Mouse (Mus musculus): ENCODE data around the gene Iqub. TPM values are rescaled to one million over a fixed set of nuclear protein-coding genes. Genes with fewer than 3 reads are reported as not detected.

The Iqub gene
- polyA plus RNA-seq, 1 experiment from 2014 or later, result not detected

DNA sequence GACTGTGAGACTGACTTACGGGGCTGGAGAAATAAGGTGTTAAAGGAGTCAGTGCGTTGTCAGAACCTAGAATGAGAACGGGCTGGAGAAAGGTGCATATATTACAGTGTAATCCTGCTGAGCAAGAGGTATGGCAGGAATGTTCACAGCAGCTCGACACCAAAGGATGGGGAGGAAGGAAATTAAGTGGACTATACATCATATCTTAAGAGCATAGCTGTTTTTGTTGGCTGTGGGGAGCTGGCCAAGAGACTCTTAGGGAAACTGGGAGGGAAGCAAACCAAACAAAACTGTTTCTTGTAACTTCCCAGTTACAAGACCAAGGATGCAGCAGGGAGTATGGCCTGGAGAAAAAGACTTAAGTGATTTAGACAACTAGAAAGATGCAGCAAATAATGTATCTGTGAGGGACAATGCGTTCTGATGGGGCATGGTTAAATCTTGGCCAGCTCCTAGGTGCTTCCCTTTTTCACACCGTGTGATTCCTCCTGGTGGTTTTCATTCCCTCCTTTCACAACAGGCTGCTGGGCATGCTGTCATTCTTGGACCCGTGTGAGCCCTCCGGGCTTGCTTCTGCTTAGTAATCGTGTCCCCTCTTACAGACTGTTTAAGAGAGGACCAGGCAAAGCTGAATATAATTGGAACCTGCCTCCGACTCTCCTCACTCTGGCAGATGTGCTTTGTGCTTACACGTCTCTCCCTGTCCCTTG, 16.0 kb upstream of the Iqub start:
- no peak for ATAC-seq

DNA sequence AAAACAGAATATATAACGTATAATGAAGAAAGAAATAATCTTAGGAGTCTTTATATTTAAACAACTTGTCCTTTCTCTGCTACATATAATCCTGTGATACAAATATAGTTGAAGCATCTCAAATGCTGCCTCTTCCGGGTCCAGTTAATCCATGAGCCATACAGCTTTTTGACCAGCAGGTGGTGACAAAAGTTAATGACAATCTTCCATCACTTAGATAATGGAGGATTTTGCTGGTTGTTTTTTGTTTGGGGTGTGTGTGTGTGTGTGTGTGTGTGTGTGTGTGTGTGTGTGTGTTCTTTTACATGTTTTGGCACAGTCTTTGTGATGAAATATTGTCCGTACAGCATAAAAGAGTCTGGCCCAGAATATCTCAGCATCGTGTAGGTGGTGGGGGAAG, 15.3 kb upstream of the Iqub start:
- no peak for ATAC-seq
- H3K9ac ChIP-seq, result no peak overlapping the region
- 20% methylated on average over 4 of the region's 4 CpGs for whole genome bisulfite sequencing

More for the DNA sequence above, 16.0 kb upstream of the Iqub start:
- H3K9me3 ChIP-seq, result no peaks in the 10 kb centered on the region
- no peaks in the 10 kb centered on the region; the same call in 1 of the 2 replicates for H3K4me1 ChIP-seq (replicated peaks)
- 49% methylated on average over 11 of the region's 11 CpGs for WGBS
- no peak overlapping the region for H3K27ac ChIP-seq
- no peak overlapping the region for H3K9ac ChIP-seq
- H3K4me2 ChIP-seq (replicated peaks), result peak overlapping the region; percentile 35
- no peak overlapping the region; the same call in 1 of the 2 replicates for H3K4me3 ChIP-seq (replicated peaks)
- H3K36me3 ChIP-seq, result no peaks in the 10 kb centered on the region
- no peaks in the 10 kb centered on the region for H3K27me3 ChIP-seq (replicated peaks)

DNA sequence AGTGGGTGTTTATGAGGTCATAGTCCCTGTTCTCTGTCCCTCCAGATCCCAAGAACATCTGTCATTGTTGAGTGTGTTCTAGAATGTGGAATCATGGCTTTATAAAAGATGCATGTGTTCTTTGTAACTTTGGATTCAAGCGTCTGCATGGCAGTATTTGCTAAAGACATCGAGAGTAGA, 13.1 kb upstream of the Iqub start, which contains the start of gene Asb15:
Gene Asb15 (plus strand): TSS at position 81 of the 180 bp plus-strand sequence.
- 43% methylated on average over 2 of the region's 2 CpGs for WGBS
- H3K9me3 ChIP-seq, result no peaks in the 10 kb centered on the region
- H3K27ac ChIP-seq, result peak within 1 kb of the TSS; percentile 59
- H3K4me3 ChIP-seq (replicated peaks), result peak within 1 kb of the TSS; percentile 70
- no peaks in the 10 kb centered on the region; the same call in 1 of the 2 replicates for H3K4me1 ChIP-seq (replicated peaks)
- H3K9ac ChIP-seq, result peak within 1 kb of the TSS; percentile 74
- H3K4me2 ChIP-seq (replicated peaks), result peak within 1 kb of the TSS; percentile 68
- ATAC-seq, result no peak
- no peaks in the 10 kb centered on the region for H3K27me3 ChIP-seq (replicated peaks)
- no peaks in the 10 kb centered on the region for H3K36me3 ChIP-seq

More for the DNA sequence above, 15.3 kb upstream of the Iqub start:
- H3K4me3 ChIP-seq (replicated peaks), result no peak overlapping the region; the same call in 1 of the 2 replicates
- peak overlapping the region; percentile 35 for H3K4me2 ChIP-seq (replicated peaks)
- no peaks in the 10 kb centered on the region for H3K9me3 ChIP-seq
- H3K4me1 ChIP-seq (replicated peaks), result no peaks in the 10 kb centered on the region; the same call in 1 of the 2 replicates
- H3K27ac ChIP-seq, result no peak overlapping the region
- no peaks in the 10 kb centered on the region for H3K36me3 ChIP-seq
- no peaks in the 10 kb centered on the region for H3K27me3 ChIP-seq (replicated peaks)

DNA sequence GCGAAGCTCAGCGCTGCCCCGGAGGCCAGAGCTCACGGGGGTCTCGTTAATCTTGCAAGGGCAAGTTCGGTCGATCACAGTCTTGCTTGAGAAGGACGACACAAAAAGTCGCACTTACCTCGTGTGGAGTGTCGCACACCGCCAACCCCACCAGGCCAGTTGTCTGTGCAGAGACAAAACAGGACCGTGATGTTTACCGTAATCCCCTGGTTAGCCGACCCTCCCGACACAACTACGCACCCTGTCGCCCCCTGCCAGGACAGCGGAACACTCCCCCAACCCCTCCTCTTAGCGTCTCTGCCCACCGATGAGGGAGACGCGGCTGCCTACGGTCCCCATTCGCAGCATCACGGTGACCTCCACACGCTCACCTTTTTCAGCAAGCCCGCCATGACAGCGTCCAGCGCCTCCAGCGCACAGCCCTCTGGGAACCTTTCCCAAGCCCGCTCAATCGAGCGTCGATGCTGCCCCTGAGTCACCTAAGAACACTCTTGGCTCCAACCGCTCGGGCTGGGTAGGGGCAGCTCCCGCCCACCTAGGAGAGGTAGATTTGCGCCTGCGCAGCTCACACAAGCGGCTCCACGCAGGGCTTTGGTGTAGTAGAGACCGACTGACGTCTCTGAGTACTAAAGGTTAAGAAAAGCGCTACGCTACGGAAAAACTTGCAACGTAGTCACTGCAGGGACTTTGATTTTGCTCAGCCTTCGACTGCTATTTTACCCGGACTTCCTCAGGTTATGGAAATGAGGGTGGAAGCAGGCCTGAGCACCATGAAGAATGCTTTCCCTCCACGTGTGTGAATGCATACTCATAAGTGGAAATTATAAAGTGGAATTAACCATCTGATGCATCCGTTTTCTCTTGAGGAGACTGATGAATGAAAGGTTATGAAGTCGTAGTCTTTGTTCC, 12.5 kb upstream of the Iqub start, which contains the start of gene Ndufa5:
Gene Ndufa5 (minus strand): TSS at position 859 of the 909 bp plus-strand sequence.
- under 1% methylated on average over 53 of the region's 53 CpGs for WGBS
- peak within 1 kb of the TSS; percentile 70 for H3K4me3 ChIP-seq (replicated peaks)
- peak within 1 kb of the TSS; percentile 68 for H3K4me2 ChIP-seq (replicated peaks)
- peak within 1 kb of the TSS; percentile 74 for H3K9ac ChIP-seq
- ATAC-seq, result peak; percentile 98
- H3K36me3 ChIP-seq, result no peaks in the 10 kb centered on the region
- H3K27me3 ChIP-seq (replicated peaks), result no peaks in the 10 kb centered on the region
- no peaks in the 10 kb centered on the region; the same call in 1 of the 2 replicates for H3K4me1 ChIP-seq (replicated peaks)
- H3K27ac ChIP-seq, result peak within 1 kb of the TSS; percentile 59
- no peaks in the 10 kb centered on the region for H3K9me3 ChIP-seq

DNA sequence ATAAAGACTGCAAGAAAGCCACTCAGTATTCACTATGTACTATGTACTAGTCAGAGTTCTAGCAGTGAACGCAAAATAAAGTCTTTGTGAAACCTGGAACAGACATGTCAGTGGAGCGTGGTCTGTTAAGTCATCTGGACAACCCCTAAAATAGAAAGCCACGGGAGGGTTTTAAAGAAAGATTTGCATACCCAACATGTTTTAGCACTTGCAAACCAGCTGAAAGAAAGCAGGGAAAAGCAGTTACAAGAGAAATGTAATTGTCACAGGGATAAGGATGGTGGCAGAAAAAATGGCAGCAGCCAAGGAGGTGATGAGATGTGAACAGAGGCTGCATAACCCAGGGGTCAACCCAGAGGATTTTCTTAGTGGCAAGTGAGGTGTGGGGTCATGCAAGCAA, 10.8 kb upstream of the Iqub start:
- H3K36me3 ChIP-seq, result 0 out of 2 replicates have a peak, but pooled peaks cover 4% of the 10 kb centered on the region
- no peak overlapping the region for H3K4me2 ChIP-seq (replicated peaks)
- WGBS, result 93% methylated on average over 3 of the region's 3 CpGs
- no peak overlapping the region for H3K4me3 ChIP-seq (replicated peaks)
- no peak overlapping the region for H3K27ac ChIP-seq
- no peak overlapping the region for H3K9ac ChIP-seq
- no peaks in the 10 kb centered on the region for H3K9me3 ChIP-seq
- H3K4me1 ChIP-seq (replicated peaks), result no peaks in the 10 kb centered on the region; the same call in 1 of the 2 replicates
- no peak for ATAC-seq
- H3K27me3 ChIP-seq (replicated peaks), result no peaks in the 10 kb centered on the region

DNA sequence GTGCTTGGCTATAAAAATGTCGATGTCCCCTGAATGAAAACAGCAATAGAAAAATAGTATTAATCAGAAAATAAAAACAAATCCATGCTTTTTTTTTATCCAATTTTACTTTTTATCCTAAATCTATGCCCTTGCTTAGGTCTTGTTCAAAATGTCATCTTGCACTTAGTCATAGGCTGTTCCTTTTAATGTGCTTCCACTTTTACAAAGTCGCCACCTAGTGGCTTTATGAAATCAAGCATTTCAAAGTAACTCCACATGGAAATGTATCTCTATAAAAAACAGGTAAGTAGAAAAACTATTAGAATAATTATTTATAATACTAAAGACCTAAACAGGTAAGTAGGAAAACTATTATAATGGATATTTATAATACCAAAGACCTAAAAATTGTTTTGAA, 1.3 kb upstream of the Iqub start:
- Histone ChIP-seq H3K4me1 (replicated peaks) (0 out of 2 replicates have a peak, but pooled peaks cover 3% of the 10 kb centered on the region), H3K9ac (no peak overlapping the region), H3K36me3 (0 out of 2 replicates have a peak, but pooled peaks cover 7% of the 10 kb centered on the region), H3K4me2 (replicated peaks) (no peak overlapping the region), H3K27ac (no peak overlapping the region), H3K27me3 (replicated peaks) (no peaks in the 10 kb centered on the region), H3K4me3 (replicated peaks) (no peak overlapping the region), H3K9me3 (no peaks in the 10 kb centered on the region)
- peak; percentile 49; the same call in 1 of the 2 replicates for ATAC-seq
- 44% methylated on average over 2 of the region's 2 CpGs for WGBS

DNA sequence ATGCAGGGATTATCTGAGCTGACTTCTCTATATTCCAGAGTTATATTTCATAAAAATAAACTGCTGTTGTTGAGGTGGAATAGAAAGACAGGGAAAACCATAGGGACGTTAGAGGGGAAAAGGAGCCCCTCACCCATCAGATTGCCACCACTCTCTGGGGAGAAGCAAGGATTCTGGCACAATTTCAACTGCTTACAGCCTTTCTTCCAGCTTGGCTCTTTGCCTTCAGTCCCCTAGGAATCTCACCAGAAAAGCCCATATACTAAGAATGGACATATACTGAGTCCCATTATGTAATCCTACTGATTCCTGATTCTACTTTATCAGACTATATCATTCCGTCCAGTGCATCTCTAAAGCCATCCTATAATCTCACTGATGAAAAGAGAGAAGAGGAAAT, 10.7 kb downstream of the Iqub start:
- Histone ChIP-seq H3K9ac (no peak overlapping the region), H3K4me3 (replicated peaks) (no peak overlapping the region), H3K36me3 (no peaks in the 10 kb centered on the region), H3K27me3 (replicated peaks) (no peaks in the 10 kb centered on the region), H3K27ac (no peak overlapping the region), H3K9me3 (no peaks in the 10 kb centered on the region), H3K4me1 (replicated peaks) (no peaks in the 10 kb centered on the region), H3K4me2 (replicated peaks) (no peak overlapping the region)
- no peak for ATAC-seq
- WGBS, result 63% methylated on average over 2 of the region's 2 CpGs

DNA sequence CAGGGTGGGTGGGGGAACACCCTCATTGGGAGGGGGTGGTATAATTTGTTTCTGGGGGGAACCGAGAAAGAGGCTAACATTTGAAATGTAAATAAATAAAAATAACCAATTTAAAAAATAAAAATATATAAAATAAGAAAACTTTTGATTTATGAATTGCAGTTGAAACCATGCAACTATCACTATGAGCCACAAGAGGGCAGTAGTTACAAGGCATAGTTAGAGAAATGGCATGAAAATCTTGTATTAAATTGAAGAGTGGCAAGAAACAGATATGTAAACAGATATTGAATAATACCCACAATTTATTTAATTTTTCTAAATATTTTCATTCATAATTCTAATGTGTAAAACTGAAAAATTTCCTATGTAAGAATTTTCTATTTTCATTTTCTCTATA, 24.5 kb downstream of the Iqub start:
- WGBS, result 8% methylated on average over 1 of the region's 1 CpGs

DNA sequence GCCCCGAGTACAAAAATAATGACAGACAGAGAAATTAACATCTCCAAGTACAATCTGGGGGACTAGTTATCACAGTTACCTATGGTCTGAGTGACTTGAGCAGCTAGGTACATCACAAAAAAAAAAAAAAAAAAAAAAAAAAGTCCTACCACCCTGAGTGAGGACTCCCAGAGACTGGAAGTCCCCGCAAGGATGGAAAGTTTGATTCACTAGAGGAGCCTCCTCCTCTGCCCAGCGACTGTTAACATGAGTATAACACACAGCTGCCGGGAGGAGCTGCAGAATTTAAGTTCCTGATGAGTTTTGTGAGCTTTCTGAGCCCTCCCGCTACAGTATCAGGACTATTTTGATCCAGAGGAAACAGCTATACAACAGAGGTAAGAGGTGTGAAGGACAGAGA, 28.3 kb downstream of the Iqub start:
- no peak overlapping the region for H3K9ac ChIP-seq
- no peak for ATAC-seq
- H3K36me3 ChIP-seq, result no peaks in the 10 kb centered on the region
- no peaks in the 10 kb centered on the region for H3K27me3 ChIP-seq (replicated peaks)
- no peak overlapping the region for H3K4me3 ChIP-seq (replicated peaks)
- H3K9me3 ChIP-seq, result no peaks in the 10 kb centered on the region
- no peak overlapping the region for H3K27ac ChIP-seq
- WGBS, result 73% methylated on average over 5 of the region's 5 CpGs
- no peak overlapping the region for H3K4me2 ChIP-seq (replicated peaks)
- no peaks in the 10 kb centered on the region for H3K4me1 ChIP-seq (replicated peaks)

More for the DNA sequence above, 24.5 kb downstream of the Iqub start:
- H3K9me3 ChIP-seq, result no peaks in the 10 kb centered on the region
- no peak overlapping the region for H3K4me2 ChIP-seq (replicated peaks)
- no peaks in the 10 kb centered on the region for H3K27me3 ChIP-seq (replicated peaks)
- no peak overlapping the region for H3K9ac ChIP-seq
- no peaks in the 10 kb centered on the region for H3K4me1 ChIP-seq (replicated peaks)
- H3K4me3 ChIP-seq (replicated peaks), result no peak overlapping the region
- H3K36me3 ChIP-seq, result no peaks in the 10 kb centered on the region
- ATAC-seq, result no peak
- no peak overlapping the region for H3K27ac ChIP-seq

DNA sequence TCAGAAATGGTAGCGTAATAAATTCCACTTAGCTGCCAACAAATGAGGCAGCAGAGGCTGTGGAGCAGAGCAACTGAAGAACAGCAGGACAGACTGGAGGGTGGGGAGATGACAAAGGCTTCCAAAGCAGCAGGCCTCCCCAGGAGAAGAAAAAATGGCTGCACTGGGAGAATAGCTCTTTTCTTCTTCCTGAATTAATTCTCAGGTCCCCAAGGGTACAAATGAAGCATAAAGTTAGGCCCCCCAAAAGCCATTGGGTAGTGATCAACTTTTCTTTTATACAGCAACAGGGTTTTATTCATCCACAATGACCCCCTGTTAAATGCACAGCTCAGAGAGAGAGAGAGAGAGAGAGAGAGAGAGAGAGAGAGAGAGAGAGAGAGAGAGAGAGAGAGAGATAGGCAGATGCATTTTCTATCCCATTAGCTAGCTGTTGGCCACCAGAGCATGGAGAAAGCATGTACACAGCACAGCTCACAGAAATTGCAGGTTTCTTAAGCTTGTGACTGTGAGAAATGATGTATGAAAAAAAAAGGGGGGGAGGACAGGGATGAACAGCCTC, 44.2 kb downstream of the Iqub start:
- Histone ChIP-seq H3K9ac (no peak overlapping the region), H3K27ac (no peak overlapping the region), H3K36me3 (no peaks in the 10 kb centered on the region), H3K27me3 (replicated peaks) (no peaks in the 10 kb centered on the region), H3K9me3 (no peaks in the 10 kb centered on the region), H3K4me2 (replicated peaks) (no peak overlapping the region), H3K4me3 (replicated peaks) (no peak overlapping the region), H3K4me1 (replicated peaks) (no peaks in the 10 kb centered on the region)
- 90% methylated on average over 1 of the region's 1 CpGs for WGBS
- ATAC-seq, result no peak

DNA sequence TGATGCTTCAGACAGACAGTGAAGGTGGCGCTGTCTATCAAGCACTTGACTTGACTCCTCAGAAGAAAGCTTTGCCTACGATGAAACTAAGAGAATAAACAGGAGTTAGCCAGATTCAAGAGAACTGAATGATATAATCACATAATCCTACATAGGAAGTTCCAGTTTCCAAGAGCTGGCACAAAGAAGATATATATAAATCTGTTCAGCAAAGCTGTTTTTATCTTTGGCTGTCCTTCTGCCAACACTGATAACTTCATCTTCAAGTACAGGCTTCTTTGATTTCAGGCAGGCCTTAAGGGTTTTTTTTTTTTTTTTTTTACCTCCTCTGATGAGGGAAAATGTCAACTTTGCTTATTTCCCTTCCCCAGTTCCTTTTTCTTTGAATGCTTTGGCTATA, 44.7 kb downstream of the Iqub start:
- Histone ChIP-seq H3K36me3 (no peaks in the 10 kb centered on the region), H3K9ac (no peak overlapping the region), H3K4me1 (replicated peaks) (no peaks in the 10 kb centered on the region), H3K9me3 (no peaks in the 10 kb centered on the region), H3K4me3 (replicated peaks) (no peak overlapping the region), H3K27ac (no peak overlapping the region), H3K27me3 (replicated peaks) (no peaks in the 10 kb centered on the region), H3K4me2 (replicated peaks) (no peak overlapping the region)
- WGBS, result 77% methylated on average over 2 of the region's 2 CpGs
- ATAC-seq, result no peak

DNA sequence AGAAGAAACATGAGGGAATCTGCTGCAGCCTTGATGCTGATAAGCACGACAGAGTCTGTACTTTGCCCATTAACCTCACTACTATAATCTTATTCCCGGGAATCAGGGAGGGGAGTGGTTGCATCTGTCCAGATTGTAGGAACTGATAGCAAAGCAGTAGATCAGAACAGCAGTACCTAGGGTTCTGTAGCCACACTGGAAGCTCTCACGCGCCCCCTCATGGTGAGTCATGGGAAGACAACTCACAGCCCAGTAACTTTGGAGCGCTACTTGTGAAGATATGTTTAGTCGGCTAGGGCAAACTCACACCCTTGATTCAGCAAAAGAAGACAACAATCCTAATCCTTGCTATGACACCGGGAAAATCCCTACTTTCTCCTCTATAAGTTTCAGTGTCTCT, 58.8 kb downstream of the Iqub start:
- peak; percentile 55; the same call in 1 of the 2 replicates for ATAC-seq
- Histone ChIP-seq H3K4me3 (replicated peaks) (no peak overlapping the region), H3K9me3 (no peaks in the 10 kb centered on the region), H3K4me2 (replicated peaks) (no peak overlapping the region), H3K9ac (no peak overlapping the region), H3K27ac (no peak overlapping the region), H3K36me3 (no peaks in the 10 kb centered on the region), H3K4me1 (replicated peaks) (no peaks in the 10 kb centered on the region), H3K27me3 (replicated peaks) (no peaks in the 10 kb centered on the region)
- WGBS, result 37% methylated on average over 7 of the region's 7 CpGs

All from intestine, embryonic 15.5 days (tissue).